Mouse (Mus musculus) 3T3-L1 (cell line): ENCODE measurements around the gene Camk1.

Experiments used
- DNase-seq: peaks from one replicate; pipeline ENCODE4 v3.0.0-alpha.2; 2015; ENCODE audit warnings: low read depth, low spot score

Gene Camk1

GRCm38 (mm10) chr6:113306322-113306985 is 37.3 kb downstream of the Camk1 start:
- DNase-seq: peak; percentile 100

GRCm38 (mm10) chr6:113302258-113302657 is 41.5 kb downstream of the Camk1 start:
- DNase-seq: peak; percentile 79

- no peak for DNase-seq
Measured at GRCm38 (mm10) chr6:113301350-113301749, 42.4 kb downstream of the Camk1 start.

GRCm38 (mm10) chr6:113296639-113297038 is 47.1 kb downstream of the Camk1 start:
- peak; percentile 89 for DNase-seq

GRCm38 (mm10) chr6:113296046-113296445 is 47.7 kb downstream of the Camk1 start:
- no peak for DNase-seq

GRCm38 (mm10) chr6:113292938-113293337 is 50.8 kb downstream of the Camk1 start:
- DNase-seq: peak; percentile 75

- DNase-seq: no peak
Measured at GRCm38 (mm10) chr6:113290346-113290745, 53.4 kb downstream of the Camk1 start.

- no peak for DNase-seq
Measured at GRCm38 (mm10) chr6:113289346-113289745, 54.4 kb downstream of the Camk1 start.

GRCm38 (mm10) chr6:113287236-113287635 is 56.5 kb downstream of the Camk1 start:
- DNase-seq: no peak

- no peak for DNase-seq
Measured at GRCm38 (mm10) chr6:113286316-113286715, 57.5 kb downstream of the Camk1 start.

- no peak for DNase-seq
Measured at GRCm38 (mm10) chr6:113284931-113285330, 58.9 kb downstream of the Camk1 start.
